Mouse (Mus musculus): Measurements from ENCODE around the gene Cux2. TPM values are rescaled to one million over a fixed set of nuclear protein-coding genes. Genes with fewer than 3 reads are reported as not detected.

The Cux2 gene
- total RNA-seq, 2 experiments from 2014 or later: 24.8 to 27.0 TPM

DNA sequence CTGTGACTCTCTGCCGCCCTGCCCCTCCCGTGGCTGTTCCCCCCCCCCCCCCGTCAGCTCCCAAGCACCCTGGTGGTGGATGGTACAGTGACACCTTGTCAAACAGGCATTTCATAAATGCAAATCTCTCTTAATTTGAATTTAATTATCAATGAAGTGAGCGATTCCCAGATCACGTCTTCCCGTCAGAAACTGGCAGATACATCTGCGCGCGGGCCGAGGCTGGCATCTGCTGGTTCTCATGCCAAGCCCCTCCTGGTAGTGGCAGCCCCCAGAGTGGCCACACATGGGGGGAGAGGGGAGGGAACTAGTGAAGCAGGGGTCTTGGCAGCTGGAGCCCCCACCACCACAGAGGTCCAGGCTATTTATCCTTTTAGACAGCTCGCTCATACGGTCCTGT lies 73.6 kb downstream of the Cux2 start:
- intact Hi-C loops (cut with DNase I): no loop called here
- DNase-seq: no peak

DNA sequence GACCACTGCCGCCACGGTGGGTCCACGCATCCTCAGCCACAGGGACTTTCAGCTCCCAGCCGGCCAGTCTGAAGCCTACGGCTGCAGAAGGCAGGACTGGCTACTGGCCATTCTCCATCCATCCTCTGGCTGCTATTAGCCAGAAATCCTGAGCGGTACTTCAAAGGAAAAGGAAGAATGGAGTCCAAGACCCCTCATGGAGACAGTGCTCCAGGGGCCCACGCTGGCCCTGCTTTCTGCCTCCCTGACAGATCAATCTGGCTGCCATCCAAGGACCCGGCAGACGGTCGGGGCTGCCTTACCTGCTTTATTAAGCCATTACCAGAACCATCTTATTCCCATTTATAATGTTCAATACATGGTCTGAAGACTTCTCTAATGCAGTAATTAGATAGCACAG lies 76.4 kb downstream of the Cux2 start:
- intact Hi-C loops (cut with DNase I): no loop called here
- no peak for DNase-seq

DNA sequence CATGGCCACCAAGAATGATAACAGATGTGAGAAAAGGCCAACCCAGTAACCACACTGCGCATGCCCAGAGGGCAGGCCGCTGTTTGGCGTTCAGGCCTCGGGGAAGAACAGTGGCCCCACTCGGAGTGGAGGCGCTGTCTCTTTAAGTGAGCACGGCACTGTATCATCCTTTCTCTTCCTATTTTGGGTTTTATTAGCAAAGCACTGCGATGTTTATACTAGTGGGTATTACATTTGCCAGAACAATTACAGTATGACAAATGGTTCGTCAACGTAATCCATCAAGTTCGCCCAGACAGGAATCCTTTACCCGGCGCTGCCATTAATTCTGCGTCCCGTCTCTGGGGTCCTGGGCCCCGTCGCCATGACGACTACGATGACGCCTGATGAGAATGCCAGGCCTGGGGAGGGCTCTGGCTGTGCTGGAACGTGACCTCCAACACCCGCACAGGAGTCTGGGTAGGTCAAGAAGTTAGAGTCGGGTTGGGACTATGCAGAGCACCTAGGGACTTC lies 77.2 kb downstream of the Cux2 start:
- no peak for DNase-seq

DNA sequence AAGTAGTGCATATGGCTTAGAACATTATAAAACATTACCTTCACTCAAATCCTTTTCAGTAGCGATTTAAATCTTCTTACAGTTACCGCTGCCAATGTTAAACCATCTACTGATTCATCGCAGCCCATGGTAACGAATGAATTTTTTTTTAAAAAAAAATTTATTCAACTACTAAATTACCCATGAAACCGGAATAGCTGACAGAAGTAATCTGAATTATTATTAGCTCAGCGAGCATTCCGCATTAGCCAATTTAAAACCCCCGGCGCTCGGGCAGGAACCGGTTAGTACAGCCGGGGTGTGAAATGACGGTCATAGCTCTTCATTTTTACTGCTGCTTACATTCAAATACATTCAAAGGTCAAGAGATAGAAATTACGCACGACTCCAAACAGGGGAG lies 80.9 kb downstream of the Cux2 start:
- no peak for DNase-seq
- intact Hi-C loops (cut with DNase I): no loop called here

More for the DNA sequence above, 77.2 kb downstream of the Cux2 start:
- intact Hi-C loops (cut with DNase I): no loop called here

DNA sequence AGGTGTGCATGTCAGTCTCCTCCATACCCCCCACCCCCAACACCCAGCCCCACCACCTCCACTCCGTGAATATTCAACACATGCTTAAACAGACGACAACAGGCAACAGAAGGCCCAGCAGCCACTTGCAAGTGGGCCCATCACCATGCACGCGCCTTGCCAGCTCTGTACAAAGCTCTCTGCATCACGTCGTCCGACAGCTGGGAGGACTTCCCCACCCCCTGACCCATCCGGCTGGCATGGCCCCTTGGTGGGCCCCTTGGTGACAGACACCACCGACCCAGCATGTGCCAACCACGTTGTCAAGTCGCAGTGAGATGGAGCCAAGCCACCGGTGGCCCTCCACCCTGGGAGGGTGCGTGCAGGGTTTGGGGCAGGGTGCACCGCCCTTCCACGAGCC lies 81.5 kb downstream of the Cux2 start:
- intact Hi-C loops (cut with DNase I): no loop called here
- DNase-seq: no peak

DNA sequence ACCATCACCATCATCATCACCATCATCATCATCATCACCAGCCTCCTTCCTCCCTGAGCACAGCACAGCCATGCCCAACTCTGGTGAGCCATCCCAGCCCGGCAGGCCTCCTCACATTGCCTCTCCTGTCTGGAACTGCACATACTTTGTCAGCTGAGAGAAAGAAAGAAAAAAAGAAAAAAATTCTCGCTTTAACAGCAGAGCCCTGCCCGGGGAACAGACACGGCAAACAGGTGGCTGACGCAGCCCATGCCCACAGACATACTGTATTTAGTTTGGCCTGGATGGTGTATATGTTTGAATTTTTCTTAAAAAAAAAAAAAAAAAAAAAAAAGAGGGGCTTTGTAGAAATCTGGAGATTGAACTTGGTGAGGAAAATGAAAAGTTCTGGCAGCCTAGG lies 82.4 kb downstream of the Cux2 start:
- intact Hi-C loops (cut with DNase I): no loop called here
- DNase-seq: no peak

DNA sequence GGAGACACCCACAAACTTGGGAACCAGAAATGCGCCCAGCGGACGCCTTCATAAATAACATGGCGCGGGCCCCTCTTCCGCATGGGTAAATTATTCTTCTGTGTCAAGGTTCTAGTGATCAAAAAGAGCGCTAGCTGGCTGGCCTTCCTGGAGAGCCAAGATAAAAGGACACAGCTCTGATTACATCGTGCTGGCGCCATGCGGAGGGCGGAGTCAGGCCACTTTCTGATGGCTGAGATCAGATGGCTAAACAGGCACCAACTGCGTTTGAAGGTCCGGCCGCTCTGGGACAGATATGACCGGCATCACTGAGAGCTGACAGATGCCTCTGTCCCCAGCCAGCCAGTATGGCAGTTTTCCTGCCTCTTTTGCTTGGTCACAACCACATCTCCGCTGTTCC lies 83.0 kb downstream of the Cux2 start:
- no peak for DNase-seq

DNA sequence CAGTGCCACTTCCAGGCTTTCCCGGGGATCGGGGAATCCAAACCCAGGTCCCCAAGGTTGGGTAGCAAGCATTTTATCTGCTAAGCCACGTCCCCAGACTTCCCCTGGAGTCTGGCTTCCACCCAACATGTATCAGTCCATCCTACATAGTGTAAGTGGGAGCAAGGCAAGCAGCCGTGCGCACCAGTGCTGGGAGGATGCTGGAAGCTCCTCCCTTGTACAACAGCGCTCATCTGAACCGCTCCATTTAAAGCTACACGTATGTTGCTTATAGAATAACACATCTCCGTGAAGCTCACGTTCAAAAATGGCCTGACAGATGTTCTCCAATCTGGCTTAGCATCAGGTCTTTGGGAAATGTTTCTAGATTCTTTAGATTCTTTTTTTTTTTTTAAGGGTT lies 86.9 kb downstream of the Cux2 start:
- intact Hi-C loops (cut with DNase I): no loop called here
- no peak for DNase-seq

More for the DNA sequence above, 83.0 kb downstream of the Cux2 start:
- intact Hi-C loops (cut with DNase I): no loop called here

DNA sequence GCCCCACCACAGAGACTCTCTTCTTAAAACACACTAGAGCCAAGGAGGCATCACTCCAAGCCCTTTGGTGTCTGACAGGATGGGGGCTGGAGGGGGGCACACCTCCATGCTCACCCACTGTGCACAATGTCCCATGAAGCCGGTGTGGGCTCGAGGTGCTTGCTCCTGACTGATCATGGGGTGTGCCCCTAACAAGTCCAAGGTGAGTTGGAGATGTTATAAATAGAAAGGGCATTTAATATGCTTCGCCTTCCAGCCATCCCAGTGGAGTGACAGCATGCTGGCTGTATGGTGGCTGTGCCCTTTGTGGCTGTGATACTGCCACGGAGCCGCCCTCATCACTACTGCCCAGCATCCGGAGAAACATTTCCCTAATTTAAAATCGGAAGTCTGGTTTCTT lies 87.5 kb downstream of the Cux2 start:
- DNase-seq: peak in 1 of 2 experiments; percentile 16
- intact Hi-C loops (cut with DNase I): no loop called here

DNA sequence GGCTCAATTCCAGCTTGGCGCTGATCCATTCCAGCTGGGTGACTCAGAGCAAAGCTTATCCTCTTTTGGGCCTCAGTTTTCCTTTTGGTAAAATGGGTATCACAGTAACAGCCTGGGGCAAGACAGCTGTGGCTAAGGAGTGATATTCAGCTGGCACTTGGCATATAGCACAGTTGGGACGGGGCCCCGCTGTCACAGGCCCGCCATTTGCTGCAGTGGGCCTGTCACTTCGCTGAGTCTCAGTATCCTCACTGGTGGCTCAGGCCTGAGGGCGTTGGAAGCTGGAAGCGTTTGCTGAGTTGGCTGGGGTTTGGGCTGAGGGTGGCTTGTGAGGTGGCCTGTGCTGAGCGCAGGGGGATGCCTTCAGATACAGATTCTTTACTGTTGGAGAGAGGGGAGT lies 88.6 kb downstream of the Cux2 start:
- no peak for DNase-seq
- intact Hi-C loops (cut with DNase I): no loop called here

DNA sequence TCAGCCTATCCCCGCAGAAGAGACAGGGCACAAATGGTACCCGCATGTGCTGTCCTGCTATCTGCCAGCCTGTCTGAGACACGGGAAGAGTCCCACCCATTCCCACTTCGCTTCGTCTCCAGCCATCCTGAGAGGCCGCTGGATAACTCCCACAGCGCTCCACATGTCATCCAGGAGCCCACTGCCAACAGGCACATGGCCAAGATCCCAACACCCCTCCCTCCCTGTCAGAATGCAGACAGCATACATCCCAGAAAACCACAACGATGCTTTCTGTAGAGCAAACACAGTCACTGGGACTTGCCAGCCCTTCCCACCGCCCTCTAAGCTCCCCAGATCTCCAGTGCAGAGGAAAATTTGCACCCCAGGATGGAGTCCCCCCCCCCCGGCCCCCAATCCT lies 90.2 kb downstream of the Cux2 start:
- intact Hi-C loops (cut with DNase I): no loop called here
- DNase-seq: peak in 1 of 2 experiments; percentile 49

DNA sequence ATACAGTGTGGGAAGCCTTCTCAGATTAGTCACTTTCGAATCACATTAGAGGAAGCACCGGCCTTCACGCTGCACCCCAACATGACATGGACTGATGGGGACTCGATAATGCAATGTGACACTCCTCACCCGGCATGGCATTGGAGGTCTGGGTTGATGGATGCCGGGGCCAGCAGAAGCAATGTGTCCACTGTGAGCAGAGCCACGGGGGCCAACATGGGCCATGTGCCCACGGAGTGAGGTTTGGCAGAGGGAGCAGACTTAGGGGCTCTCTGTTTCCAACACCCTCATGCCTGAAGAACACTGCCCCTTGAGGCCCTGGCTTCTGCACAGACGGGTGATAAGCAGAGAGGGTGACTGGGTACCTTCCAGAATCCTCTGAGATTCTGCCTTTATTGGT lies 91.4 kb downstream of the Cux2 start:
- intact Hi-C loops (cut with DNase I): no loop called here
- no peak for DNase-seq

DNA sequence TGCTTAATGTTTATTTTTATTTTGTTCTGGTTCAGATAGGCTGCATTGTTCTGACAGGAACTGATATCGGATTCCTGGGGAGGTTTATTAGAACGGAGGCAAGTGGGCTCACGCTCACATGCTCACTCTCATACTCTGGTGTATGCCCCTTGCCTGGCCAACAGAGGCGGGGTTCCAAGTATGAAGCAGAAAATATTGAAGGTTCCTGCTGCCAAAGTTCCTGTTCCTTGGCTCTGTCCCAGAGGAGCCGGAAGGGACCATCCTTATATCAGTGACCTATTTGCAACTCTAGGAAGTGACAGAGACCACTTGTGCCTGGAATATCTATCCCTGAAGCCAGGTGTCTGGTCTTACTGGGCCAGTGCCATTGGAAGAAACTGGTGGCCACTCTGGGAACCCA lies 94.1 kb downstream of the Cux2 start:
- intact Hi-C loops (cut with DNase I): no loop called here
- peak in 1 of 2 experiments; percentile 14 for DNase-seq

DNA sequence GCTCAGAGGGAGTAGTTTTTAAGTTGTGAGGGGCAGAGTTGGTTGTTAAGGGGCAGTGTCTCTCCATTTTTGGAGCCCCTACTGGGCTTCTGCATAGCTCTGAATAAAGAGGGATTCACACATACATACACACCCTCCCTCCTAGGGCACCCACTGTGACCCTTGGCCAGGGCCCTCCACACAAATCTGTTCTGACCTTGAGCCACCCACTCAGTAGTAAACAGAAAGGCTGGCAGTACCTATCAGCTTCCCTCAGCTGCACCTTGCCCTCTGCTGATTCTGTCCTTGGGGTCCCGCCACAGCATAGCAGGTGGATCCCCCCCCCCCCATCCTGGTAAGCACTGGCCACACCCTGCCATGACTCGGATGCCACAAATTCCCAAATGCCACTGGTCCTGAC lies 99.7 kb downstream of the Cux2 start:
- intact Hi-C loops (cut with DNase I): no loop called here
- DNase-seq: no peak

DNA sequence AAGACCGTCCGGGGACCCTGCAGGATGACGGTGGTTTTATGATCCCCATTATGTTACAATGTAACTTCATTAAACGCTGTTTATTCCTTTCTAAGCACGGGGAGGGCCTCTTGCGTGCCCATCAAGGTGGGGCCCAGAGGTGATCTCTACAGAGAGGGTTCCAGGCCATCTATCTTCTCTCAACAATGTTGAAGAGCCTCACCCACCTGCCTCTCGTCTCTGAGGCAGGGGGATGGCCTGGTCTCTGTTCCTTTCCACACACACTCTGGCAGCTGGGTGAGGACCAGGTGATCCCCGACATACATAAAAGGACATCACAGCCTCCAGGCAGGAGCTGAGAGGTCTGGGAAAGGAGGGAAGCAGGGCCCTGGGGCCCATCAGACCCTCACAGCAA lies 100.9 kb downstream of the Cux2 start:
- DNase-seq: no peak
- intact Hi-C loops (cut with DNase I): no loop called here

DNA sequence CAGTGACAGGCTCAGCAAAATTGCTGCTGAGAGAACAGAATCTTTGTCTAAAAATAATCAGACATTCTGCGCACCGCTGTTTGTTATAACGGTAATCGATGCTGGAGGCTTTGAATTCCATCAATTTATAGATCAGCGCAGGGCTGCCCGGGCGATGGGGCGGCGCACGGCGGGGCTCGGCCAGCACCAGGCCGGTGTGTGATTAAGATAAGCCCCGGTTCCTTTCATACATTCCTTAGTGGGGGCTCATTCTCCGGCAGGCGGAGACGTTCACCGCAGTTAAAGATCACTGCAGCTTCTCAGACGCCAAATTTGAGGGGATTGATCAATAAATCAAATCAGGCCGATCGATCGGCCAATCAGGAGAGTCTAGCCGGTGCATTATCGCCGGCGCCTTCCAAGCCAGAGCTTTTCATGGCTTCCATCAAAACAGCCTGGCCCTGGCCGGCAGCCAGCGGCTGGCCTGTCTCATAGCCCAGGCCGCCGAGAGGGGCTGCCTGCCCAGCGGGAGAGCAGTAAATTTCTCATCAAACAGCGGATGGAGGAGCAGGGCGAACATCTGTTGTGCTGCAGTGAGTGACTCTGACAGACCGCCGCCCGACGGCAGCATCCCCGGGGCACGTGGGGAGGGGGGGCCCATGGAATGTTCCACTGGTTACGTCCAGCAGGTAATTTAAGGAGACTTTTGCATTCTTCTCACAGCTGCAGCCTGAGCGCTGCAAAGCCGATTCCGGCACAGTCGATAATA lies 101.4 kb downstream of the Cux2 start:
- DNase-seq: peak; percentile 56 to 58
- intact Hi-C loops (cut with DNase I): no loop called here

DNA sequence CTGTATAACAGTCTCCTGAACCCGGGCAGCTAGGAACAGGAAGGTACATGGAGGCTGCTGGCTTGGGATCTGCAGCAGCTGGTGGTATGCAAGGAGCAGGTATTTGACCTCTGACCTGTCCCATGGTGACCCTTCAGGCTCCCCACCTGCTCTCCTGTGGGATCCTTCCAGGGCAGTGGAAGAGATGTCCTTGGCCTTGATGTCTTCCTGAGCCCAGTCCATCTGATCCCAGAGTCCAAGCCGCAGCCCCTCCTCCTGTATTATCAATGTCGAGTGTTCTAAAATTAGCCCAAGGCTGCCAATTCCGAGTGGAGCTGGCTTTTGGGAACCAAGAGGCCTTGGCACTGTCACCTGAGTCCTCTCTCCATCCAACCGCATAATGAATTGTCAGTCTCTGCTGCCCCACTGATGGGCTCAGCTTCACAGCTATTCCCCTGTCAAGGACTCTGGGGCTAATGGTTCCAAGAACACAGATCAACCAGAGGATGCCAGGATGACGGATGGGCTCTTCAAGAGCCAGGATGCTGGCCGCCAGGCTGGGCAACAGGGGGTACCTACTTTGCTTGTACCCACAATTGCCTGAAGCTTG lies 103.2 kb downstream of the Cux2 start:
- intact Hi-C loops (cut with DNase I): loop anchor here (1.0 to 2.0 kb wide), 2 partner anchors 53 to 142 kb away; no protein-coding TSS in a partner anchor
- DNase-seq: no peak

DNA sequence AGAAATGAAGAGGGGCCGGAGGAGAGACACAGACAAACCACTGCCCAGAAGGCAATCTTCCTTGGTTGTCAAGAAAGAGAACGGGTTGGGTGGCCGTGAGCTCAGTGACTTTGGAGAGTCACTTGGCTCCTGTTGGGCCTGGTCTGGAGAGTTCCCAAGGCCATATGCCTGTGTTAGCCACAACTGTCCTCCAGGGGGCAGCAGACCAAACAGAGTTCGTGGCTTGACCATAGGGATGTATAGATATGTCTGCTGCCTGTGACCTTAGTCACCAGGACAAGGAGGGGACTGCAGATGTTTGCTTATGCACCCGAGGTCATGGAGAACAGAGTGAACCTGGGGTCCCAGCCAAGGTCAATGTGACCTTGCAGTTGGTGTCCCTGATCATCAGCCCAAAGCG lies 104.1 kb downstream of the Cux2 start:
- DNase-seq: peak; percentile 48 to 75
- intact Hi-C loops (cut with DNase I): loop anchor here (1.0 to 2.0 kb wide), 2 partner anchors 53 to 143 kb away; no protein-coding TSS in a partner anchor

DNA sequence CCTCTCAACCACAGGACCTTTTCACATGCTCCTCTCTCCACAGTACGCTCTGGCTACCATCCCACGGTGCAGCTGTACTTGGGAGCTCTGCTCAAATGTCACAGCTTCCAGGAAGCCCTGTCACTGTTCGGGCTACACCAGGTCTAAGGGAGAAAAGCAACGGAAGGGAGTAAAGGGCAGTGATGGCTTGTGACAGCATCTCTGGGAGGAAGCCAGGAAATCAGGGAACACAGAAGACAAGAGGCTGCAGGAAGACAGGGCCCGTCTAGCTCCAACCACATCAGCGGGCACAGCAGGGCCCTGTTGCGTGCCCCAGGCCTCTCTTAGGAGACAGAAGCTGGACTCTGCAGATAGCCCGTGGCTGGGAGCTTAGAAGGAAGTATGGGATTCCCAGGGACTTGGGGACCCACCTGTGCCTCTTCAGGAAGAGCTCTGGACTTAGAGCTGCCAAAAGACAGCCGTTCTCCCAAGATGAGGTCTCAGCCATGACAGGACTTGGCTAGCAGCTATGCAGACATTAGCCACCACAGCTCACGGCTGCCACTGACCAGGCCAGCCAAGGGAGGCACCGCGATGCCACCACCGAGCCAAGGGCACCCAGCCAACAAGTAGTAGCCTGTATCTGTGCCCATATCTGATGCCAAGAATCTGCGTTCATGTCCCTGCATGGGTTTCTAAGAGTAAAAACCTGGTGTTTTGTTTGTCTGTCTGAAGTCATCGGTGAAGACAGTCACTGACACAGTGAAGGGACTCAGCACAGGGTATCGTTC lies 105.7 kb downstream of the Cux2 start:
- no peak for DNase-seq
- intact Hi-C loops (cut with DNase I): loop anchor here (5.0 kb wide), 1 partner anchor 113 kb away; no protein-coding TSS in a partner anchor

DNA sequence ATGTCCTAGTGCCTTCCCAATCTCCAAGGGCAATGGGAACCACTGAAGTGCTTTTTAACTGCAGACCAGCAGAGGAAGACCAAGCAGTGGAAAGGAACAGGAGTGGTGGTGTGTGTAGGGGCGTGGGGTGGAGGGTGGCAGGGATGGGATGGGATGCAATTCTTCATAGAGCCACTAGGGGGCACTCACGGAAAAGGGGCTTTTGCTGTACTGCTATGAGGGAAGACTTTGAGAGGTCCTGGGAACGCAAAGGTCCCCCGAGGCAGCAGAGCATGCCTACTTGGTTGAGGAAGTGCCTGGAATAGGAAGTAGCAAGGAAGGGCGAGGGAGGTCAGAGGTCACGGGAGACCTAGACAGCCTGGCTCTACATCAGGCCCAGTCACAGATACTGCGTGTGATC lies 106.4 kb downstream of the Cux2 start:
- intact Hi-C loops (cut with DNase I): loop anchor here (5.0 kb wide), 1 partner anchor 114 kb away; no protein-coding TSS in a partner anchor
- no peak for DNase-seq

Measured in heart, postnatal 14 days (tissue).